Mouse (Mus musculus): ENCODE measurements at regions not wholly inside any gene's neighbourhood (a gene's known extent, or its start where the extent isn't known, plus 50 kb on each side); places are given as distances from the start of the nearest gene placed in this dataset.

DNA sequence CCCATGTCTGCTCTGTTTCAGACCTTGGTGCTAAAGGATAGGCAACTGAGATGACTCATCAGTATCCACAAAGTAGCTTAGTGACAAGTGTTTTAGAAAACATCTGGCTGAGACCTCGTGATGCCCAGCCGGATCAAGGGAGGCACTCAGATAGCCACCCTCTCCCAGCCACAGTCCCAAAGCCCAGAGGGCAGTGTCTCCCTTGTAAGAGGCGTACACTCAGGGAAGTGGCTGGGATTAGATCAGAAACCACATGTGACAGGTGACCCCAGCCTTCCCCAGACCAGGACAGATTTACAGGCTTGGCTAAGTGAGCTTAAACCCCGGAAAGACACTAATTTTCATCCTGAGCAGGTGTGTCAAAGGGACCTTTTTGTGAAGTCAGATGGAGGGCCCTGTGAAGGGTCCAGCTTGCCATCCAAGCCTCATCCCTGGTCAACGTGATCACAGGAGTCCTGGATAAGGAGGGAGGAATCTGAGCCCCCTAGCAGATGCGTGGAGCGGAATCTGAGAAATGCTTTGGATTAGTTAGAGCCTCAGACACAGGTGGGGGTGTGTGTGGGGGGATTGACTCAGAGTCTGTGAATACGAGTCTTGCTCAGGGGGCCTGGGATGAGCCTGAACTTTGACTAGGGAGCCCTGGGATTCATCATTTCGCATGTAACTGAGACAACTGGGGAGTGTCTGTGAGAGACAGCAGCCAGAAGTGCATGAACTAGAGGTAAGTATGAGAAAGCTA is 711.4 kb downstream of the Vrk1 start:
- no peak for DNase-seq (ENCODE audit: low spot score in 2 of 2)

DNA sequence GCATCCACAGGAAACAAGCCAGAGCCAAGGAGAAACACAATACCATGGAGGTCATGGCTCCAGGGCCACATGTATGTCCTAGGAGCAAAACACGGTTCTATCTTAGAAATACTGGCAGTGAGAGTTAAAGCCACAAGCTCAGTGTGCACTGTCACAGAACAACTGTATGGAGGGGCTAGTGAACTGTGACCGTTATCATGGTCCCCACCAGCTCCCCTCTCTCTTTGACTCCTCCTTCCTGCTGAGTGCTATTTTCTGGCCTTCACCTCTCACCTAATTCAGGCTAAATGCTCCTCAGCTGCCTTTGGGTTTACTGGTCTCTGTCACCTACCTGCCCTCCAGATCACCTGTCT is 712.0 kb downstream of the Vrk1 start:
- no peak for DNase-seq (ENCODE audit: low spot score in 2 of 2)

DNA sequence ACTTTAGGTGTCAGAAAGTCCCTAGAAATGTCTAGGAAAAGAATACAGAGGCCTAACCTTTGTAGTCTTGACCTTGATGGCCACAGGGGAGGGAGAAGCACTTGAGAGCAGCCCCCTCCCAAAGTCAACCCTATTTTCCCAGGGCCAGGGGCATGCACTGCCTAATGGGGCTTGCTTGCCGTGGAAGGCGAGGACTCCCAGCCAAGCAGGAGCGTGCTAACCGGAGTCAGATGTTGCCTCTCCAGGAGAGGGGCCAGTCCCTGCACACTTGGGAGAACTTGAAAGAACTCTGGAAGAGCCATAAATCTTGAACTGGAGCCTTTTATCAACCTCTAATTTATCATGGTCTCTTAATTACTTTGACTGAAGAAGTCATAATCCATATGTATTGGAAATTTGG is 712.7 kb downstream of the Vrk1 start:
- no peak for DNase-seq (ENCODE audit: low spot score in 2 of 2)

- no peak for DNase-seq (ENCODE audit: low spot score in 2 of 2)
Measured at GRCm38 (mm10) chr12:106726920-106727319, 716.9 kb downstream of the Vrk1 start.

DNA sequence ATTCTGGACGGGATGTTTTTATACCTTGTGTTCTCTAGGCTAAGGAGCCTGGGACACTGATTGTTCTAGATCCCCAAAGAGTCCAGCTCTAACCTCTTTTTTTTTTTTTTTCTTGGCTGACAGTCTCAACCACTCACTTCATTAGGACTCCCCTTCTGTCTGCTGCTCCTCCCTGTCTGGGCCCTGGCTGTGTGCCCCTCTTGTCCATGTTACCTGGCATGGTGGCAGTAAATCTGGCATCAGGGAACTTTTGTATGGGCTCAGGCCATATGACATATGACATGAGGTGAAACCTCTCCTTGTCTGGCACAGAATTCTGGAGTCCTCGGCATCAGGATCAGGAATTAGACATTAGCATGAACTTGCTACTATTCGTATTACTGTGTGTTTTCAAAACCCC is 717.5 kb downstream of the Vrk1 start:
- no peak for DNase-seq (ENCODE audit: low spot score in 2 of 2)

DNA sequence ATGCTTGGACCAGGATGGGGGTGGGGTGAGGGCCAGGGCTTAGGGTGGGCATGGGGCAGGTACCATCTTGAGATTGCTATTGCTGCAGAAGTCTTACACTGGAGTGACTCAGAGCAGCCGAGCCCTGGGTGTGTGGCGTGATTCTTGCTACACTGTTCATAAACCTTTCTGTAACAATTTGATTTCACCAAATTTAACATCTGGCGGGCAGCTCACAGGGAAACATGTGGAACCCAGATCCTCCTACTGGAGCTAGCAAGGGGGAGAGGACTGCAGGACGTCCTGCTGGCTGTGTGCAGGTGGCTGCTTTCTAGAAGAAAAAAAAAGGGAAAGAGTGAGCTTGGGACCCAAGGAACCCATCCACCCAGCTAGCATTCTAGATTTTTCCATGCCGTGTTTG is 719.7 kb downstream of the Vrk1 start:
- DNase-seq (ENCODE audit: low spot score in 2 of 2): no peak

DNA sequence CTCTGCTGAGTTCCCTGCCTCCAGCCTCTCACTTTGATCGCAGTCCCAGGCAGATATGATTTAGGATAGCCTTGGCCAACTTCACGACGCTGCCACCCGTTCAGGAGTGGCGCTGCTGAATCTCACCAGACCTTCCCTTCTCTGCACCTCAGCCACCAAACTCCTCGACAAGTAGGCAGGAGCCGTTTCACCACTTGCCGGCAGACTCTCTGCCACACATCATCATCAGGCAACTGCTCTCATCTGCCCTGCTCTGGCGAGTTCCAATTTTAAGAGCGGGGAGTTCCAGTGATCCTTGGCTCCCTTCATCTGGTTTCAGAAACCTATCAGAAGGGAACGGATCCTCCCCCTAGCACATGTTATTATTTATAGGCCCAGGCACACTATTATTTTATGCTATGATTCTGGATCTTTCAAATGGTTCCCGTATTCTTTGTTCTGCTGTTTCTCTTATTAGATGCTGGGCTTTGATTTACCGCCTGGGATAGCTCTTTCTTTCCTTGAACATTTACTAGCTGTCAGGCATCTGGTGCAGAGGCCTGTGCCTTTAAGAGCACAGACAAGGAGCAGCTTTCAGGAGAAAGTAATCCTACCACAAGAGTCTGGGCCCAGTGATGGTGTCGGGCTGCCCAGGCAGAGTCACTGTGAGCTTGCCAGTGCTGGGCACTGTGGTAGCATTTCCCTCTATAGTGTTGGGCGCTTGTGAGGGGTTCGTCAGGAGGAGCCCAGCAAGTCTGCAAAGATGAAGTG is 722.3 kb downstream of the Vrk1 start:
- no peak for DNase-seq (ENCODE audit: low spot score in 2 of 2)

DNA sequence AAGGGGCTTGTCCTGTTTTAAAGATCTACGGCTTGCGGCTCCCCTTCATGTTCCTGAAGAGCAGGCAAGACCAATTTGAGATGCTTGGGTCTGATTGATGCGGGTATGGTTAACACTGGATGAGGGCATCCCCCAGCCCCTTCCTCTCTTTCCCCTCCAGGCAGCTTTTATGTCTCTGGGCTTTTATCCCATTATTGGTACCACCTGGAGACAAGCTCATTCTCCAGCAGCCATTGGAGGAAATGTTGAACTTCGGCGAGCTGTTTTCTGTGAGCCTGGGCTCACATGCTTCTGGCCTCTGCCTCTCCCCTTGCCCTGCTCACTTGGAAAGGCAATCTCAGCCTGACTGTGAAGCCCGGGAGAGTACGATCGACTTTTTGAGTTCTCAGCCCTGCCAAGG is 738.7 kb downstream of the Vrk1 start:
- DNase-seq (ENCODE audit: low spot score in 2 of 2): no peak

DNA sequence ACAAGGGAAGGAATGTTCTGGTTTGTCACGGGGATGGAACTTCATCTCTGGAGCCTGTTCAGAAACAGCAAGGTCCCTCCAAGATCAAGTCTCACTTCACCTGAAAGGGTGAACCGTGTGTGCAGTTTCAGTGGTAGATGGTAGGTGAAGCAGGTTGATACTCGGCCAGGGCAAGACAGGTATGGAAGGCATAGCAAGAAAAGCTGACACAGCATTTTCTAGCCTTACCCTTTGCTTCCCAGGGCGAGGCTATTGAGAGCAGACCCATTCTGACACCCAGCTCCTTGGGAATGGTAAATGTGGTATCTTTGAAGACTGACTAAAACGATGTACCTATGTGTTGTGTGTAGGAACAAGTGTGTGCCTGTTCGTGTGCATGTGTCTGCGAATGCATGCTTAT is 724.9 kb upstream of the 3110018I06Rik start:
- no peak for DNase-seq (ENCODE audit: low spot score in 2 of 2)

DNA sequence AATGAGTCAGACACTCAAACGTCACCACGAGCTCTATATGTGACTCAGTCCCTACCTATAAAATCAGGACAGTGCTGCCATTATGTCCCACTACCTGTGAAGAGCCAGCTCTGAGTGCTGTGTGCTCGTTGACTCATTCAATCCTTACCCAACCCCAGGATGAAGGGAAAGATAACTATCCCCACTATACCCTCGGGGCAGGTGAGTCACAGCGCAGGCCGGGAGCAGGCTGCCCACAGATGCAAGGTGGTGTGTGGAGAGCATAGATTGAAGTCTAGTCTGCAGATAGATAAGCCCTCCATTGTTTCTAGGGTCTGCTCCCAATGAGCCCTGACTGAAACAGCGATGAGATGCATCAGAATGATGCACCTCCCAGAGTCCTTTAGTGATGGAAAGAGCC is 723.9 kb upstream of the 3110018I06Rik start:
- DNase-seq (ENCODE audit: low spot score in 2 of 2): no peak

GRCm38 (mm10) chr12:106773536-106773935 is 714.9 kb upstream of the 3110018I06Rik start:
- DNase-seq (ENCODE audit: low spot score in 2 of 2): no peak

DNA sequence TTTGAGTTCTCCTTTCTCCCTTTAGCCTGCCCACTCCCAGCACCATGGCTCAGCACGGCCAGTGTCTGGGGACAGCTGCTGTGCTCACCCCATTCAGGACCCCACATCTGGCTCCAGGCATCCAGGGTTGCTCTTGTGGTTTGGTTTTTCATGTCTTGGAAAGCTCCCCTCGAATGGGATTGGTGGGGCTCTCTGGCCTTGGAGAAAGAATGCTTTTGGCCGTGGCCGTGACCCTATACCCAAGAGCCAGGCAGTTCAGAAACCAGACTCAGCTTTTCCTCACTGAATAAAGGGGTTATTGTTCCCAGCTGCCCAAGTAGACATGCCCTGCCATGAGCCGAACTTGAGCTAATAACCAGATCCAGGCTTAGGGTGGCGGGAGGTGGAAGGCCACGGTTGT is 691.8 kb upstream of the 3110018I06Rik start:
- DNase-seq (ENCODE audit: low spot score in 2 of 2): no peak

GRCm38 (mm10) chr12:106819736-106820135 is 668.7 kb upstream of the 3110018I06Rik start:
- DNase-seq (ENCODE audit: low spot score in 2 of 2): no peak

DNA sequence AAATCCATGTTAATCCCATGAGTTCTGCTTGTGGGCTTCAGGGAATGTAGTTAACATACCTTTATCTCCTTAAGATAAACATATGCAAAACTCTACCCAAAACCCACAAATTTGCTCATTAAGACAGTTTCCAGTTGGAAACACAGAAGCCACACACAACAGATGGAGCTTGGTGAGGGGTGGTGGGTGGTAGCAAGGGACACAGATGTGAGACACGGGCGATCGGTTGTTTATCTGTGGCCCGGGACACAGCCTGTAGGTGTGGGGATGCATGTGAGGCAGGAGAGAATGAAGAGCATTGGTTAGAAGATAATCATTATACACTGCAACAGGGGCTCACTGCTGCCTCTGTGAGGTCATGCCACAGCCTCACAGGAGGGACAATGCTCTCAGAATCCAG is 666.1 kb upstream of the 3110018I06Rik start:
- no peak for DNase-seq (ENCODE audit: low spot score in 2 of 2)

GRCm38 (mm10) chr12:106828542-106828941 is 659.9 kb upstream of the 3110018I06Rik start:
- no peak for DNase-seq (ENCODE audit: low spot score in 2 of 2)

GRCm38 (mm10) chr12:106829323-106829722 is 659.1 kb upstream of the 3110018I06Rik start:
- DNase-seq (ENCODE audit: low spot score in 2 of 2): no peak

- no peak for DNase-seq (ENCODE audit: low spot score in 2 of 2)
Measured at GRCm38 (mm10) chr12:106835241-106835640, 653.2 kb upstream of the 3110018I06Rik start.

GRCm38 (mm10) chr12:106839618-106840017 is 648.8 kb upstream of the 3110018I06Rik start:
- no peak for DNase-seq (ENCODE audit: low spot score in 2 of 2)

DNA sequence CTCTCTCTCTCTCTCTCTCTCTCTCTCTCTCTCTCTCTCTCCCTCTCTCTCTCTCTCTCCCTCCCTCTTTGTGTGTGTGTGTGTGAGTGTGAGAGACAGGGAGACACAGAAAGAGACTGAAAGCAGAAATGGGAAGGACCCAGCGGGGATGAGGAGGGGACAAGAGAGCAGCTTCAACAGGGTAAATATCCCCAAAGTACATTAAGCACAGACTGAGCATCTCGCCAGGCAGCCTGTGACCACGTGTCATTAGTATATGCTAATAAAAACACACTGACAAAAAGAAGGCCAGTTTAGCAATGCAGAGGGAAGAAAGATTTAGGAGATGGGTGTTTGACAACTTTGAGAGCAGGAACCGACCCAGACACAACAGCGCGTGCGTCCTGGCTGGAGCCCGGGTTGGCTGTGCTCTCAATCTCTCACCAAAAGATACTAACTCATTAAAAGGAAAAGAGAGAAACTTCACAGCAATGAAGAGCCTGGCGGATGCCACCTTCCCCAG is 648.2 kb upstream of the 3110018I06Rik start:
- DNase-seq (ENCODE audit: low spot score in 2 of 2): no peak

DNA sequence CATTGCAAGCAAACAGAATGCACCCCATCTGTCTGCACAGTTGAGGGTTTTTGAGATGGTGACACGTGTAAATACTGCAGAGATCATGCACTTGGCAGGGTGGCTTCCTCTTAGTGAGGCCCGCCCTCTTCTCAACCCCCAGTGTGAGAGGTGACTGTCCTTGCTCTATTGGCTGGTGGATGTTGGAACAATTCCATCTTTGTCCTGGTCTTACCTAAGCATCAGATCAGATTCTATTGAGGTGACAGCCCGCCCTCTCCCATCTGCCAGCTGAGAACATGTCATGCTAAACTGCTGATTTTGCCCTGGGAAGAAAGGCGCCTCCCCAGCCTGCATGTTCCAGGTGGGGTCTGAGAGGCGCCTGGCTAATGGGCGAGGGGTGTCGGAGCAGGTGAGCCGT is 646.4 kb upstream of the 3110018I06Rik start:
- no peak for DNase-seq (ENCODE audit: low spot score in 2 of 2)

DNA sequence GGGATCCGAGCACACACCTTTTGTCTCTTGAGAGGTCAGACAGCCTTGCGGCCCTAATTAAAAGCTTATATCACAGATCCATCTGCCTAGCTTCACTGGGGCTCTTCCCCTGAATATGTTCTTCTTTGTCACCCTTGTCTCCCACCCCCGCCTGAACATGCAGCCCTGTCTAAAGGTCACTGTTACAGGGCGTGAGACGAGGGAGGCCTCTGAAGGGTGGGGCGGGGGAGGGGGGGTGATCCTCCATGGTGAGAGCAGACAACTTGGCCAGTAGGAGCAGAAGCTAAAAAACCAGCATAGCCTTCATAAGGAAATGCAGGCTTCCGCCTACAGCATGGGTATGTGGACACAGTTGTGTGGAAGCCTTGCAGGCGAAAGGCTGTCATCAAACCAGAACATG is 646.0 kb upstream of the 3110018I06Rik start:
- DNase-seq (ENCODE audit: low spot score in 2 of 2): no peak

- no peak for DNase-seq (ENCODE audit: low spot score in 2 of 2)
Measured at GRCm38 (mm10) chr12:106851666-106852065, 636.8 kb upstream of the 3110018I06Rik start.

DNA sequence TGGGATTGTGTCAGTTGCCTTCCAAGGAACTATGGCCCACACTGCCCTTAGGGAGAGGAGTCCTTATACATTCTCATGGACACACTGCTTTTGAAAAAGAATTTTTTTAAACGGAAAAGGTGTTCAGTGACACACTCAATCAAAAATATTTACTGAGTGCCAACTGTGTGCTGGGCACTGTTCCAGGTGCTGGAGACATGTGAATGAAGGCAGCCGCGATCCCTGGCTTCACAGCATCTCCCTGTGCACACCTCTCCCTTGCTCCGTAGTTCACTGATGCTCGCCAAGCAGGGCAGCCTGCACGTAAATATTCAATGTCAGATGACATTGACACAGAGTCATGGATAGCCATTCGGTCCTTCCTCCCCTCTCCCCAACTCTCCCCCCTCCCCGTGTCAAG is 635.7 kb upstream of the 3110018I06Rik start:
- no peak for DNase-seq (ENCODE audit: low spot score in 2 of 2)

Data from adrenal gland, postnatal 4 days (tissue).